Mouse (Mus musculus) granulocyte monocyte progenitor cell, adult 5-6 weeks (primary cell): ENCODE measurements around the gene Mpnd. TPM values are rescaled to one million over a fixed set of nuclear protein-coding genes. Genes with fewer than 3 reads are reported as not detected.
A peak's percentile ranks its signal among the peaks of the same experiment; 100 is the strongest.

ENCODE experiments used
- ATAC-seq: replicated peaks from 2 replicates; pipeline ENCODE4 v1.8.0; 2016; ENCODE audit warnings: mild to moderate bottlenecking, moderate TSS enrichment, inconsistent platforms; ENCODE audit not compliant: poor library complexity, severe bottlenecking
- total RNA-seq, 2 experiments: library from RNA; stranded (forward) in 1 of 2; stranded (reverse) in 1 of 2; fragments of 200-712, 200-1000 nt in 1 of 2; fragments of >200 nt in 1 of 2; fragmentation: Nextera tagmentation in 1 of 2; gene quantifications; 2 replicates each; pipeline ENCODE4 v1.2.3; 2014 to 2017

The Mpnd gene
- total RNA-seq, 2 experiments from 2014 or later = 22.0 to 62.2 TPM

GRCm38 (mm10) chr17:55976255-55976862, 29.2 kb upstream of the Mpnd start:
- ATAC-seq = peak; percentile 94

DNA sequence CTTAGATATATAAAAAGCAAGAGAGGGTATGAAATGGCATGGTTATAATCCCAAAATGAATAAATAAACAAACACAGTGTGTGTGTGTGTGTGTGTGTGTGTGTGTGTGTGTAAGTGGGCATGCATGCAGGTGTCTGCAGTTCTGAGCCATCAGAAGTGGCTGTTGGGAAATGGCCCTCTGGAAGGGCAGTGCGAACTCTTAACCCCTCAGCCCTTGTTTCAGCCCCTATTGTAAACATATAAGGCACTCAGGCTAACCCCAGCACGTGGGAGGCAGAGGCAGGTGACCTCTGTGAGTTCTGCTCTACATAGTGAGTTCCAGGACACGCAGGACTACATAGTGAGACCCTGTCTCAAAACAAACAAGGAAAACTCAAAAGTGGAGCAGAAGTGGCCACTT, 28.2 kb upstream of the Mpnd start:
- no peak for ATAC-seq

- peak; percentile 54 for ATAC-seq
Measured at GRCm38 (mm10) chr17:55986030-55986961, 19.2 kb upstream of the Mpnd start, which contains the start of gene Fsd1. Gene Fsd1, plus strand, starts transcription at chr17:55986509.

DNA sequence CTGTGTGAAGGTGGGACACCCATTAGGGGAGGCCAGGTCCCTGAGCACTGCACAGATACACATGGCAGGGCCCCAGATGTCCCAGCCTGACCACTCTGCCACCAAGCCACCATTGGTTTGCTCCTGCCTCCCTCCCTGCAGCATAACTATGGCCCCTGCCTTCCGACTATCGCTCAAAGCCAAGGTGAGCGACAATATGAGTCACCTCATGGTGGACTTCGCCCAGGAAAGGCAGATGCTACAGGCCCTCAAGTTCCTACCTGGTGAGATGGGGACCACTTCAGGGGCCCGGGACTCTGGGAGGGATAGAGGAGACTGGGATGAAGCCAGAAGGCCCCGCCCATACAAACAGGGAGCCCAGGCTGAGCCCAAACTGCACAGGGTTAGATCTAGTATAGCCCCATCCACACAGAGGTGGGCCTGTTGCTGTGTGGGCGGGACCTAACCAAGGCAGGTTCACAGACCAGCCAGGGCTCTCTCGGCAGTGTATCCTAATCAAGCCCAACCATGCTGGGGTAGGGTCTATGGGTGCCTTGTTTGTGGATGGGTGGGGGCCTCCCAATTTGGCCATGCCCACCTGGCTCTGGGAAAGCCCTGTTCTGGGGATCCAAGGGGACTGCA, 15.1 kb upstream of the Mpnd start:
- no peak for ATAC-seq

- no peak for ATAC-seq
Measured at GRCm38 (mm10) chr17:55996007-55996406, 9.5 kb upstream of the Mpnd start.

- peak; percentile 20; the same call in 1 of the 2 replicates for ATAC-seq
Measured at GRCm38 (mm10) chr17:55999794-56000499, 5.6 kb upstream of the Mpnd start.

GRCm38 (mm10) chr17:56003000-56003399, 2.5 kb upstream of the Mpnd start:
- ATAC-seq = peak; percentile 24

GRCm38 (mm10) chr17:56006956-56007355, 1.4 kb downstream of the Mpnd start:
- ATAC-seq = no peak

DNA sequence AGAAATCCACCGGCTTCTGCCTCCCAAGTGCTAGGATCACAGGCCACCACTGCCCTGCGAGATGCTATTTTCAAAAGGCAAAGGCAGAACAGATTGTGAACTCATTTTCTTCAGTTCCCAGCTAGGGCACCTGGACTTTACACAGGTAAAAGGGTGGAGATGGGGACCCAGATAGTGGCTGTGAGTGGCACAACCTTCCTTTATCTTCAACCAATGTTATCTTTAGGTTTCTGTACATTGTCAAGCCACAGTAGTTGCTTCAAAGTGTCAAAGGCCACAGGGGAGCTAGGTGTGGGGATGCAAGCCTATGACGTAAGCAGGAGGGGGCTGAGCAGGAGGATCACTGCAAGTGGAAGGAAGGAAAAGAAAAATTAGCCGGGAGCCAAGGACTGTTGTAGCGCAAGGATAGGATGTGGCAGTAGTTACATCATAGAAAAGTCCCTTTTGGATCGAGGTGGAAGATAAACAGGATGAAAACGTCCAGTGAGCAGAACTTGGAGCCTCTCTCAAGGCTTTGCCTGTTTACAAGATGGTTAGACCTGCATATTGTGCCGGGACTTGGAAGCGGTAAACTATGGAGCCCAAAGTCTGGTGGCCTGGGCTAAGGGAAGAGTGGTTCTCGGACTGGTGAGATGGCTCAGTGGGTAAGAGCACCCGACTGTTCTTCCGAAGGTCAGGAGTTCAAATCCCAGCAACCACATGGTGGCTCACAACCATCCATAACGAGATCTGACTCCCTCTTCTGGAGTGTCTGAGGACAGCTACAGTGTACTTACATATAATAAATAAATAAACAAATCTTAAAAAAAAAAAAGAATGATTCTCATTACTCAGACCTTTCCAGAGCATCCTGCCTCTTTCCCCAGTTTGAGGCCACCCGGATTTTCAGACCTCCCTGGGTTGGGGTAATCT, 2.2 kb downstream of the Mpnd start:
- ATAC-seq = no peak

GRCm38 (mm10) chr17:56008356-56009087, 3.0 kb downstream of the Mpnd start:
- ATAC-seq = peak; percentile 77

GRCm38 (mm10) chr17:56009088-56009961, 3.8 kb downstream of the Mpnd start:
- peak; percentile 80 for ATAC-seq

- no peak for ATAC-seq
Measured at GRCm38 (mm10) chr17:56009962-56010240, 4.4 kb downstream of the Mpnd start.

- ATAC-seq = no peak
Measured at GRCm38 (mm10) chr17:56010255-56010654, 4.7 kb downstream of the Mpnd start.

- ATAC-seq = peak; percentile 36
Measured at GRCm38 (mm10) chr17:56010681-56011080, 5.2 kb downstream of the Mpnd start.

DNA sequence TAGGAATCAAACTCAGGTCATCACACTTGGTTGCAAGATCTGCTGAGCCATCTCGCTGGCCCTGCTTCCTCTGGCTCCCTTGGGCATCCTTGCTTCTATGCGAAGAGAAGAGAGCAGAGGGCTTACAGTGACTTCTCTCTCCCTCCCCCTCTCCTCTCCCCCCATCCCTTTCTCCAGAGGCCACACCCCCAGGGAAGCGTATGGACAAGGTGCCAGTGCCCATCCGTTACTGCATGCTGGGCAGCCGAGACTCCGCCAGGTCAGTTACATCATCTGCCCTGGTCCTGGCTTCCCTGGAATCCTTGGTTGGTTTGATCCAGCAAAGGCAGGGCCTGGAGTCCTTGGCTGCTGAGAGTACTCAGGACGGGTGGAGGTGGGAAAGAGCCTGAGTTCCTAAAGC, 5.9 kb downstream of the Mpnd start:
- ATAC-seq = no peak

GRCm38 (mm10) chr17:56015293-56015692, 9.8 kb downstream of the Mpnd start:
- no peak for ATAC-seq

DNA sequence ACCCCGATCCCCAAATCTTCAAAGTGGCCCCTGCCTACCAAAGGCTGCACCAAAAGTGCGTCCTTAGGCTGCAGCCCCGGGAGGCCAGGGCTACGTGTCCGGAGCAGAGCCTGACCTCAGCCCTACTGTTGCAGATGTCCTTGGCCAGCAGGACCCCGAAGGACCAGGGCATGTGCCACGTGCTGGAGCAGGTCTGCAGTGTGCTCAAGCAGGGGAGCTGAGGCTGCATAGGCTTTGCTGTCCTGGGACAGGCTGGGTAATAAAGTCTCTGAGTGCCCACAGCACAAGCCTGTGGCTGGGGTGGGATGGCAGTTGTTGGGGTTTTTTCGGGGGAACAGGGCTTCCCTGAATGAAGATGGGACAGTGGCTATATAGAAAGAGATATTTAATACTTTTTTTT, 10.9 kb downstream of the Mpnd start:
- ATAC-seq = no peak
